Mouse (Mus musculus) thymus, postnatal 14 days (tissue): ENCODE results near the gene Gm20865.
"Not testable (repeated sequence)": the region's sequence is repeated elsewhere in the genome, so short reads cannot be mapped to it uniquely, and the experiment has no call there.

Experiments used
- DNase-seq: peaks from one replicate; pipeline ENCODE4 v3.0.0; 2021

Gene Gm20865

DNA sequence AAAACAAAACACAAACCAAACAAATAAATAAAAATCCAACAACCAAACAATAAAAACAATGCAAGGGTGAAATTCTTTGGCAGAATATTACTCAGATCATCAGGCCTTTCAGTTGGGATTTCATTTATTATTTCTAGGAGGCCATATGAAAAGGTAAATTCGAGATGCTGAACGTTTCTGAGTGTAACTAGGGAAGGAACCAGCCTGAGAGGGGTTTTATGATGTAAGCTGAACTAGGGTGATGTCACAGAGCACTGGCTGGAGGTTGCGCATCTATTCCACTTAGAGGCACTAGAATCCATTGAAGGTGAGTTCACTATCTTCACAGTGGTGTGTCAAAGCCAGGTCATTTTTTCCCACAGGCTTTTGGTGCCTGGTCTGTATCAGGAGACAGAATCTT is at the start of gene Gm20865:
Gene Gm20865 (plus strand): TSS at position 301 of the 400 bp plus-strand sequence.
- not testable (repeated sequence) for DNase-seq
